Mouse (Mus musculus): ENCODE measurements around the gene Pbx1.

The Pbx1 gene

DNA sequence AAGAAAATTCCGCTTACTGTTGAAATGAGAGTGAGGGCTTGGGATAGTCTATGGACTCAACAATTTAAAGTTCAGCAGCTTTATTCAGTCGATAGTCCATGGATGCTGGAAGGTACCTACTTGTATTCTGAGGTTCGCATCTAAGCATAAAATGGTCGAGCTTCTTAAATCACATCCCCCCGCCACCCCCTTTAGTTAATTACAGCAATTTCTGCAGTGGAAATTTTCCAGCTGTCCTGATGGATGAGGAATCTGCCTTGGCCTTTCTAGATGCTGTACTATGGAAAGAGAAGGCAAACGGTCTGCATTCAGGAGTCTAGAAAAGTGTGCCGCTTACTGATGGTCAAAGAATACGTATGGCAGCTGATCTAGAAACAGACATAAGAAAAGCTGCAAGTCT, 262.3 kb downstream of the Pbx1 start:
- DNase-seq (ENCODE audit: low spot score) = no peak

DNA sequence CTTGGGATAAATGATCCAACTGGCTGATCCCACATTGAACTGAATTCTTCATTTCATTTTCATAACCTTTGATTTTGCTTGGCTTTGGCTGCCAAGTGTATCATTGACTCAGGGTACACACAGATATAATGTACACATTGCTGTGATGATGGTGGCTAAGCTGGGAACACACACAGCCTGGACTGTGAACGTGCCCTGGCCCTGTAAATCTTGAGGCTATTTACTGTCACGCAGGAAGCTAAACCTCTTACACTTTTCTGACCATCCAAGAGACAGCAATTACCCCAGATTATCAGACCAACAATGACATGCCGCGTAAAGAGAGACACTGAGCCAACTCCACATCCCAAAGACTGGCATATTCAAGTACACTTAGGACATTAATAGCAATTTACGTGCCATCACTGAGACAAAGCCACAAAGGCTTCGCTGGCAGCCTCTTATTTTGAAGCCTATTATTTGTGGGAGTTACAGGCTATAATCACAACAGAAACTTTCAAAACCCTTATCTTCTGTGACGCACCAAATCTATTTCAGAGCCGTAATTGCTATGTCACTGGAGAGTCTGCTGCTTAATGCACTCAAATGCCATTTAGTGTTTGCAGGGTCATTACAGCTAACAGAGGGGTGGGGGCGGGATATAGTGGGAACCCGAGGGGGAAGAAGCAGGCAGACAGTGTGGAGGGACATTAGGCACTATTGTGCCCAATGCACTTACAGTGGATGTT, 262.9 kb downstream of the Pbx1 start:
- no peak for DNase-seq (ENCODE audit: low spot score)

DNA sequence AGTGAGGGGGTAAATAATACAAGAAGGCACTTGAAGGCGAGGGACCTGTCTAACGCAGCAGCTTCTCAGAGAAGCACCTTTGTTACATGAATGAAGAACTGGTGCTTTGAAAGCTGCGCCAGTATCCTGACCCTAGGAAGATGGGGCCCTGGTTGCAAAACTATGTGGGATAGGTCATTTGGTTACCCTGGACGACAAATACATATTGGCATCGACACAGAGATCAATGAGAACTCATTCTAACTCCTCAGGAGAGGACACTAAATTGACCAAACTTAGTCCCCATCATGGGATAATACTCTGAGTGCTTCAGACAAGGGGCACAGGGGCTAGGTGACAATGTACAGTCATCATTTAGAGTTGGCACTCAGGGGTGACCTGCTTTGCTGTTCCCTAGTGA, 264.3 kb downstream of the Pbx1 start:
- no peak for DNase-seq (ENCODE audit: low spot score)

DNA sequence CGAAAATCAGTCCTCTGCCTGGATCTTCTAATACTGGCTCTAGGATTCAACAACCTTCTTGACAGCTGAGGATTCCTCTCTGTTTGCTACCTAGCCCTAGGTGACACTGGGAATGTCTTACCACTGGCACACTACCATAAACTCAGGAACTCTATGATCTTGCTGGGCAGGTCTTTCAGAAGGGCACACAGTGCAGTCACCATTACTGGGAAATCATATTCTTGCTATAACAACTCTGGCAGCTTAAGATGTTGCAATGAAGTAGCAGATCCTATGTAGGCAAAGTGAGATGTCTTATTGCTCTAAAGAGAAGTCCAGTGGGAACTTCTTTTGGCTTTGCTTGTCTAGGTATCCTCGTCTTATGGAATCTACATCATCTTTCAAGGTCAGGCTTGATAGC, 265.2 kb downstream of the Pbx1 start:
- DNase-seq (ENCODE audit: low spot score) = no peak

DNA sequence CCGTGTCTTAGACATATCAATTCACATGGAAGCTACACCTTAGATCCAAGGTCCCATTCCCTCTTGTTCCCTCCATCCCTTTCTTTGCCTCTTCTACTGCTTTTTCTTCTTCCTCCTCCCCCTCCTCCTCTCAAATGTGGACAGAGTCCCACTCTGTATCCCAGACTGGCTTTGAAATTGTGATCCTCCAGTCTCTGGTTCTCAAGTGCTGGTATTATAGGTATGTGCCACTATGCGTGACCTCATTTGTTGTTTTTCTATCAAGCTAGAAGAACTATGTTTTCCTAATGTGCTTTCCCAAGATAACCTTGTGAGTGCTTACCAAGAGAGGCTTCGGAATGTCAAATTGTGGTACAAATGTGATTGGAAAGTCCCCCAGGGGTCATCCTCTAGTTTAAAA, 267.1 kb downstream of the Pbx1 start:
- DNase-seq (ENCODE audit: low spot score) = no peak

DNA sequence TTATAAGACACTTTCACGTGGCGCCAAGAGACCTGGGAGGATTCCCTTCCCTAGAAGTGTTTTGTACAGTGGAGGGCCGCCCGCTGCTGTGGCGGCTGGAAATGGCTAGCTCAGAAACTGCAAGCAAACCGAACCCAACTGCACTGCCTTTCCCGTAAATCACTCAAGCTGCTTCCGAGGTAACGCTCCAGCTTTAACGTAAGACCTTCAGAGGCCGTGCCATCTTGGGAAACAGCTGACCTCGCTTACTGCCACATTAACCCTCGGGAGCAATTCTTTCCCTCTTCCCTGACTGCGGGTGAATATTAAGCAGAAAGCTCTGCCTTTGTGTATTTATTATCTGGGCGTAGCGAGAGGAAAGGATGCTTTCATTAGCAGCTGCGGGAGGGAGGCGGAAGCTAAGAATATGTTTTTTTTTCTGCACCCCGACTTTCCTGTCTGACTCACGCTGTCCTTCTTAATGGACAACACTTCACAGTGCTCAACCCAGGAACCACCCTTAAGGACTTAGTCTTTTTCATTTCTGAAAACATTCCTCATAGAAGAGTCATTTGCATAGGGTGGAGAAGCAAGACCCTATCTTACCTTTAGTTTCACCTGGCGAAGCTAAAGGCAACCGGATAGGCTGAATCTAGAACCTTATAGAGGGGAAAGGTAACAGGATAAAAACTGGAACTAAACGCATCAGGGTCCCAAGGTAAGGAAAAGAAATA, 268.4 kb downstream of the Pbx1 start:
- DNase-seq (ENCODE audit: low spot score) = no peak

DNA sequence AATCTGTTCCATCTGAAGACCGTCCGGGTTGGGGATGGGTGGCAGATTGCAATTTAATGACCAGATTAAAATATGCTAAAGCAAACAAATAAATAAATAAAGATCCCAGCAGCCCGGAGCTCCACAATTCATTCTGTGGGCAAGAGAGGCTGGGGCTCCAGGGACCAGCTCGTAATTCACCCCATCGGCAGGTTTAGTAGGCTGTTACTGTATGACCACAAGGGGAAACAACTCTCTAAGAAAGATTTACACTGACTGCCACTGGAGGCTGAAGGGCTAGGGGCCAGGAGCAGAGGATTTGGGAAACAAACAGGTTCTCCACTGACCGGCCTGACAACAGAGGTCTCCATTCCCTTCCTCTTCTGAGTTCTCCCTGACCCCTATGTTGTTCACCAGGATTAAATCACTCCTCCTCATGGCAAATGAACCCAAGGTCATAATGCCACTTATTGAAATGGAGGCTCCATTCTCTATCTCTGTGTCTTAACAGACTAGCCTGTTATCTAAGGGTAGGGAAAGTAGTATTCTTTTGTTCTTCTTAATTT, 292.9 kb downstream of the Pbx1 start:
- no peak for DNase-seq (ENCODE audit: low spot score)

DNA sequence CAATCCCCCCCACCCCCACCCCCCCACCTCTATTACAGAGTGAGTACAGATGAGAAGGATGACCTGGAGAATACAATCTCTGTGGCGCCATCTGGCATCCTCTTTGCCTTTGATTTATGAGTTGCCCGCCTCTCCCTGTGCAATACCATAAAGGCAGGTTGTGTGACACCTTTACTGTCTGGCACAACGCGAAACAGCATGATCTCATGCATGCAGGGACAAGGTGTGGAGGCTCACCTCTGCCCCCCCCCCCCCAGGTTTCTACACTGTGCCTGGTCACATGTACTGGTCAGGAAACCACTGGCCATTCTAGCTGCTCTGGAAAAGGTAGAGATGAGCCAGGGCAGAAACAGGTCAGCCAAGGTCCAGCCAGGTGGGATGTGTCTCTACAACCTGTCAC, 293.4 kb downstream of the Pbx1 start:
- no peak for DNase-seq (ENCODE audit: low spot score)

DNA sequence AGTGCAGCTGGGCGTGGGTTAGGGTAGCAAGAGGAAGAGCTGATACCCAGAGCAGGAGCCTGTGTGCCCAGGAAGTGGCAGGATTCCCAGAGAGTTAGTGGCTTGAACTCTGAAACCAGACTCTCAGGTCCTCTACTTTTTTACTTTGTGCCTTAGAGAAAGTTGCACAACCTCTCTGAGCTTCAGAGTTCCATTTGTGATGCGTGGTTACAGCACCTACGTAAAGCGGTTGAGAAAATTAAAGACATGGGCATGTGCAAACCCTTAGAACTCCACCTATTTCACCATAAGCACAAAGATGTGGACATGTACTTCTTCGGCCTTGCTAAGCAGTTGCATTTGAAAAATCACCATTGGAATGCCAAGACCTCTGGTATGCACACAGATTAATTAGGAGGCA, 294.2 kb downstream of the Pbx1 start:
- no peak for DNase-seq (ENCODE audit: low spot score)

DNA sequence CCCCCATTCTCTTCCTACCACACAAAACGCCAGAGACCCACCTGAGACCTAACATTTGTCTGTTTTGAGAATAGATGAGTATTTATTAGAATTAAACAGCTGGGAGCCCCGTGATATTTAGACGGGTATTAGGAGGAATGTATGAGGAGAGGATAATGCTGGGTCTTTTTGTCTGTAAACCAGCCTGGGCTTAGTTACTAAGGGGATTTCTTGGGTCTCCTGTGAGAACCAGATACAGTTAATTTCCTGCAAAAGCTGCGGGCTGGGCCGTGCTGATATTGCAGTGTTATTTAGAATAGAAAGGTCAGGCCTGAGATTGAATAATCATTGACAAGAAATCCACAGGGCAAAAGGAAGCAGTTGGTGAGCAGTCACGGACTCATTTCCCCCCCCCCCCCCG, 296.5 kb downstream of the Pbx1 start:
- DNase-seq (ENCODE audit: low spot score) = no peak

DNA sequence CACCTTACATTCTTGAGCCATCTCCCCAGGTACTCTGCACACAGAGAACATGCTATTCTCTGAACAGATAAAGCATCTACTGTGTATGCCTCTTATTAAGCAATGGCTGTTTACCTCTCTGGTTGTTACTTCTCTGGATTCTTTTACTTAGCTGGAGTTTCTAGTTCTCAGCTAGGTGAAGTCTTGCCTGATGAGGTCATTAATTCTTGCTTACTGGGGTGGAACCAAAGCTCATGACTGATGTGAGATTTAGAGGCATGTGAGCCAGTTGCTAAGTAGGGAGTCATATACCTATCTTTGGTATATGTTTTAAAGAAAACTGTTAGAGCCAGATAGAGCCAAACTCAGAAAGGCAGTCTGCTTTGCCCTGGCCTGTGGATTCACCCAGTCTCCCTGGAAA, 298.4 kb downstream of the Pbx1 start:
- DNase-seq (ENCODE audit: low spot score) = no peak

DNA sequence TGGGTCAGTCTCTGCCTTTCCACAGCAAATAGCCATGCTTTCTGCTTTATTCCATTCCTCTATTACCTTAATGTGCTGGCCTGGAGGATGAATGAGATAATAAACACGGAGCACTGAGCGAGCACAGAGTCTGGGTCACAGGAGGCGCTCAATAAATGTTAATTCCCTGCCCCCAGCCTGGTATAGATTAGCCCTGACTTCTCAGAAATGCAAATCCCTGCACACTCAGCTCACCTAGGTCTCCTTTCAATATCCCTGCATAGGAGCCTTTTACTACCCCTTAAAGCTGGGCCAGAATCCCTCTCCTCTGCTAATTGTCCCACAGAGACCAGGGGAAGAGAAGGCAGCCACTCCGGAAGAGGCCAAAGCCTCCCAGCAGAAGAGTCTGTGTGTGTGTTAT, 304.1 kb downstream of the Pbx1 start:
- DNase-seq (ENCODE audit: low spot score) = no peak

DNA sequence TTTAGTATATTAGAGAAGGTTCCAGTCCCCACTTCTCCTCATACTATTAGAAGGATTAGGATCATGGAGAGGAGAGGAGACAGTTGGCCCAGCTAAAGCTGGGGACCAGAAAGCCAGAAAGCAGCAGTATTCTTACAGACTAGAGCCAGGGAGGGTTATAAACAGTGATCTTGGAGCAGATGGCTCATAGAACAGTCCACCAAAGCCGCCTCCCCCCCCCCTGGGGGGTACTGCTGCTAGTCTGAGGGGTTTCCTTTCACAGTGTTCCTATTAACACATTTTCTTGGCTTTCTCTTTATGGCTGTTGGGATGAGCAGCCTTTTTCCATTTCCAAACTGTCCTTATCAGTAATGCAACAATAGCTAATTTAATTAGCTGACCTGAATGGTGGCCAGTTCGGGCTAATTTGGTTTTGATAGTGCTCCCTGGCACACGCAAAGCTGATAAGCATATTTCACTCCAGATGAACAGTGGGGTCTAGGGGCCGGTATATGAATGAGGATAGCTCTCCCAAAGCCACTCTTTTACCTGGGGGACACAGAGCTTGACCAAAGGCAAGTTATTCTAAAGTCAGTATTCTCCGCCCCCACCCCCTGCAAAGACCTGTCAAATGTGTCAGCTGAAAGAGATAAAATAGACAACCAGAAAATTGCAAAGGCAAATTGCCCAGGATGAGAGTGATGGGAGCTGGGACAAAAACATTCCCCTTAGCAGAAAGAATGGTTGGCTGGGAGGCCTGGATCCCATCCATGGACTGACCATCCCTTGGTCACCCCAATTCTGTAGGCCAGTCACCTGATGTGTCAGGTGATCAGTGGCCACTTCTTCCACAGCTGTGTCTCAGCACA, 307.2 kb downstream of the Pbx1 start:
- DNase-seq (ENCODE audit: low spot score) = no peak

DNA sequence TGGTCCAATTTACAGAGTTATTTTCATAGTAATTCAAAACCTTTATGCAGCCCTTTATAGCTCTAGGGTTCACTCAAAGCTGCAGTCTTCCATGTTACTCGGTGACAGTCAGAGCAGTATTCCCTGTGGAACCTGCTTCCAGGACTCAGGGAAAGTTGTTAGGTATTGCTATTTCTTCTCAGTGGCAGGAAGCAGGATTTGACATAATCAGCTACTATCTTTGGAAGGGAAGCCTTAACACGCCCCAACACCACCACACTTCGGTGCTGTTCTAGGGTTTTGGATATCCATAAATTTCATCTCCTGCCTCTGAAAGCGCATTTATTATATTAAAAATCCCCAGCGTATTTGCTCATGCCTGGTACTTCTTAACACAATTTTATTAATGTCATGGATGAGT, 314.0 kb downstream of the Pbx1 start:
- no peak for DNase-seq (ENCODE audit: low spot score)

DNA sequence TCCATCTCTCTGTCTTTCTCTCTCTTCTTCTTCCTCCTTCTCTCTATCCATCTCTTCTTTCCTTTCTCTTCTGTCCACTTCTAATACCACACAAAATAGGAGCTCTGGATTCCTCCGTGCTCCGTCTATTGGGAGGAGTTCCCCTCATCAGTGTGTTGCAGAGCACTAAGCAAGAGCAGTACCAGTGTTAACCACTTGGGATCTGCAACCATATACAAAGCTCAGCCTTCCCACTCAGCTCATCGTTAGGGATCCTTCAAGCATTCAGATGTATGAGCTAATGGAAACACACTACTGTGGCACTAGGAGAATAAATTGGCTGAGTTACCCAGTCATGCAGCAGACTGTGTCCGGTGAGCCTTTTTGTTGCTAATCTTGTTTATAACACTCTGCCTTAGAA, 314.7 kb downstream of the Pbx1 start:
- DNase-seq (ENCODE audit: low spot score) = no peak

DNA sequence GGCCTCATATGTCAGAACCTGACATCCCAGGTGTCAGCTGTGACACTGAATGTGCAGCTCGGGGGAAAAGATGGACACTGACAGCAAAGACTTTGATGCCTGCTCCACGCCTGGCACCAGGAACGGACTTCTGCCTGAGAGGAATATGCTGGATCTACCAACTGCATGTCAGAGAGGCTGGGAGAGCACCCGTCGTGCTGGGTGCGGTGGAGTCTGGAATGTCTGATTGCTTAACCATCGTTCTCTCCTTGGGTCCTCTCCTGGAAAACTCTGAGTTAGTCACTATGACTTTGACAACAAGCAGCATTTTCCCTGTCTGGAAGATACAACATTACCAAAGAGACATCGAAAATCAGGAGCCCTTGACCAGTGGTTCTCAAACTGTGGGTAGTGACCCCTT, 322.3 kb downstream of the Pbx1 start:
- no peak for DNase-seq (ENCODE audit: low spot score)

DNA sequence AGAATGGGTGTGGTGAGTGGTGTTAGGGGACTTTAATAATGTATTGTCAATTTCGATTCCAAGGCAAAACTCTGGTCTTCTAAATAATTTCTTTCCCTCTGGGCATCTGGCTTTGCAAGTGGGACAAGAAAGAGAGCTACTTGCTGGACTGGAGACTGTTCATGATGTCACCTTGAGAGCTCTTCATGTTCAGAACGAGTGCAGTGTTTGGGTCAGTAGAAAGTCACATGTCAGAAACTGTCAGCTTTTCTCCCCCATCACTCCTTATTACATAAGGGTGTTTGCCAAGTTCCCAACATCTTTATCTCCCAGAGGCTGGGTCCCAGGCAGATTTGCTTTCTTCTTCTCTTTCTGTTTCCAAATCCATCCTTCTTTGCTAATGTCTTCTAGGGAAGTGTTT, 328.2 kb downstream of the Pbx1 start:
- no peak for DNase-seq (ENCODE audit: low spot score)

DNA sequence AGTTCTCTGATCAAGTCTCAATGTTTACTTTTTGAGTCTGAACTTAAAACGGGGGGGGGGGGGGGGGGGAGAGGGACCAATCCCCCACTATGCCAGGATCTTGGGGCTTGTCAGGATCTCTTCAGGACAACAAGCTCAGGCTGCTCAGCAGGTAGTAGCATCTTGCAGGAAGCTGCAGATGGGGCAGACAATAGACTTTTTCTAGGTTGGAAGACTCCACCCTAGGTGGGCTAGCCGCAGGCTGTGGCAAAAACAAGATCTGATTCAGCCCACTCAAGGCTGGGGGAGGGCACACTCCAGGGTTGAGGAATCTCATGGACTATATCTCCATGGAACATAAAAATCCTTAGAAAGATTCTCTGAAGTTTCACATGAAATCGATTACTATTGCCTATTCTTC, 330.6 kb downstream of the Pbx1 start:
- DNase-seq (ENCODE audit: low spot score) = no peak

DNA sequence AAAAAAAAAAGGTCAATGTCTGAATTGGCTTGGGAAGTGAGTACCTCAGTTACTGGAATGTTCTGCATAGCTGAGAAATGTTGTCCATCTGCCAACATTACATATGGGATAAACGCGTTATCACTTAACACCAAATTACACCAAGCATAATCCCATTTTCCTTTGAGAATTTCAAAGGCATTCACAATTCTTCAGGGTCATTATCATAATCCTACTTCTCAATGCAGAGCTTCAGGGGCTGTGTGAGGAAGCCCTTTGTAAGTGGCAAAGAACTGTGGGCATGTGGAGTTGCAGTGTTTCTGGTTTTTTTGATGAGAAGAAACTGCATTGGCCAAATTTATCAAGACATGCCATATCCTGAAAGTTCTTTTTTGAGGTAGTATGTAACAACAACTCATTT, 333.3 kb downstream of the Pbx1 start:
- DNase-seq (ENCODE audit: low spot score) = no peak

DNA sequence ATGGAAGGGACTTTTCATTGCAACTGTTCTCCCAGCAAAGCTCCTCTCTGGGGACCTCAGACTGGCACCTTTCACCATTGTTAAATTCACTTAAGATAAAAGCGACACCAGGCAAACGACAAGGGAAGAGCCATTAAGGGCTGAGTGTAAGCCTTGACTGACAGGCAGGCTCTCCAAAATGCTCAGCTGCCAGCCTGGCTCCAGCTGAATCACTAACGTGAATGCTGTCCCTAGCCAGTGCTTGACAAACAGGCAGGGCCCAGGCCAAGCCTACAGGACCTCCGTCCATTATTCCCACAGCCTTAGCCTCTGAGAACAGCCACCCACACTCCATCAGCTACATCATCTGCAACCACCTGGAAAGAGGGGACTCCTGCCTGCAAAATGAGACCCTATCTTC, 337.4 kb downstream of the Pbx1 start:
- DNase-seq (ENCODE audit: low spot score) = no peak

DNA sequence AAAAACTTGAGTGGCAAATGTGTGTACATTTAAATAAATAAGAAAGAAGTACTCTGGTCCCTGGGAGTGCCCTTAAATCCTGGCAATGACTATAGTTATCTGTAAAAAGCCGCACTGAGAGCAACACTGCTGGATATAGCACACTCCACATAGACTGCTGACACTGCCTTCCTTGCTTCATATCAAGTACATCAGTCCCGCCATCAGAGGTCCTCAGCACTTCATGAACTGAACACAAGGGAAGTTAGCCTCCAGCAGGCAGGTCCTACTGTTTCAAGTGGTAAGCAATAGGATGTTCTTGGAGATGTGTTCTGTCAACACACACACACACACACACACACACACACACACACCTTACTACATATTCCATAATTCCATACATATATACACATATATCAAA, 339.0 kb downstream of the Pbx1 start:
- DNase-seq (ENCODE audit: low spot score) = no peak

DNA sequence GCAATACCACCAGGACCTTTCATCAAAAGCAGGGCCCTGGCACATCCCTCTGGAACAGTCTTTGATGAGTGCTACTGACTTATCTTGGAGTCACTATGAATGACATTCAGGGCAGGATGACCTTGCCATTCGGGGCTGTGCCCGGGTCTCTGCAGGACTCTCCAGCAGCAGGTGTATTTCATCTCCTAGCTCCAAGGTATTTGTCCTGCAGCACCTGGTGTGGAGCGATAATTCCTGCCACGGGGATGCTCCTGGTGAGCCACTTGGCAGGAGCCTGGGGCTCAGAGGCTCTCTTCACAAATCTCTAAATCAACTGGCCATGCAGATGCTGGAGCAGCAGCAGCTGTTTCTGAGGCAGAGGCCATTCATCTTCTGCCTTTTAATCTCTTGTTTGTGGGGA, 340.4 kb downstream of the Pbx1 start:
- no peak for DNase-seq (ENCODE audit: low spot score)

DNA sequence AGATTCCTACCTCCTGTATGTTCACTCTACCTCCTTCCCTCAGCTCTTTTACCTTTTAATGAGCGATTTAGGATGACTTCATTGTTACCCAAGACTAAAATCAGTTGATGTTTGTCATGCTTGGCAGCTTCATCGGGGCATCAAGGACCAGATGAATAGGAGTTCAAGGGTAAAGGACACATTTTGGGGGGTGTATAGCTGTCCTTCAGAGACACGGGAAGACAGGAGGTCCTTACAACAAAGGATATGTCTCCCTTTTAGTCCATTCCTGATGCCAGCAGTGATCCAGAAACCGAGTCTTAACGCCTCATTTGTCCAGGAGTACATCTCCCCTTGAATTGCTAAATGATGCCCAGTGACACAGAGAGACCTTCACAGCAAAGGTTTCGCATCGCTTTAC, 343.4 kb downstream of the Pbx1 start:
- DNase-seq (ENCODE audit: low spot score) = no peak
